Mouse (Mus musculus) retina, adult 2 months (tissue): Measurements from ENCODE around the gene Pimreg.
A peak's percentile ranks its signal among the peaks of the same experiment; 100 is the strongest.

Experiments
- DNase-seq: peaks from one replicate; pipeline ENCODE4 v3.0.0-alpha.2; 2012; ENCODE audit warnings: low read depth, low spot score

Pimreg gene

GRCm38 (mm10) chr11:72041768-72042607 lies at the start of gene Pimreg:
TSS of gene Pimreg (plus strand) at chr11:72042032.
- no peak for DNase-seq

GRCm38 (mm10) chr11:71992438-71992837 lies 49.4 kb upstream of the Pimreg start:
- no peak for DNase-seq

- no peak for DNase-seq
These were observed 45.8 kb upstream of the Pimreg start for GRCm38 (mm10) chr11:71995968-71996511.

GRCm38 (mm10) chr11:71996805-71997204 lies 45.0 kb upstream of the Pimreg start:
- peak; percentile 86 for DNase-seq

GRCm38 (mm10) chr11:72000194-72000593 lies 41.6 kb upstream of the Pimreg start:
- DNase-seq, result no peak

- no peak for DNase-seq
These were observed 39.5 kb upstream of the Pimreg start for GRCm38 (mm10) chr11:72002138-72002853.

GRCm38 (mm10) chr11:72003171-72003570 lies 38.7 kb upstream of the Pimreg start:
- DNase-seq, result no peak

- DNase-seq, result no peak
These were observed 36.3 kb upstream of the Pimreg start for GRCm38 (mm10) chr11:72005547-72005946.

- no peak for DNase-seq
These were observed 31.5 kb upstream of the Pimreg start for GRCm38 (mm10) chr11:72010367-72010766.

GRCm38 (mm10) chr11:72010940-72011722 lies 30.7 kb upstream of the Pimreg start:
- no peak for DNase-seq

- DNase-seq, result no peak
These were observed 29.9 kb upstream of the Pimreg start for GRCm38 (mm10) chr11:72011955-72012354.

GRCm38 (mm10) chr11:72014674-72015073 lies 27.2 kb upstream of the Pimreg start:
- DNase-seq, result no peak

- no peak for DNase-seq
These were observed 25.1 kb upstream of the Pimreg start for GRCm38 (mm10) chr11:72016518-72017252.

GRCm38 (mm10) chr11:72017253-72017601 lies 24.6 kb upstream of the Pimreg start:
- no peak for DNase-seq

GRCm38 (mm10) chr11:72021015-72021414 lies 20.8 kb upstream of the Pimreg start:
- no peak for DNase-seq

- no peak for DNase-seq
These were observed 19.0 kb upstream of the Pimreg start for GRCm38 (mm10) chr11:72022827-72023226.

GRCm38 (mm10) chr11:72023581-72023980 lies 18.3 kb upstream of the Pimreg start:
- no peak for DNase-seq

GRCm38 (mm10) chr11:72024193-72024781 lies 17.5 kb upstream of the Pimreg start:
- peak; percentile 80 for DNase-seq

- no peak for DNase-seq
These were observed 16.0 kb upstream of the Pimreg start for GRCm38 (mm10) chr11:72025843-72026242.

- no peak for DNase-seq
These were observed 15.3 kb upstream of the Pimreg start for GRCm38 (mm10) chr11:72026516-72026915.

- DNase-seq, result no peak
These were observed 14.0 kb upstream of the Pimreg start for GRCm38 (mm10) chr11:72027836-72028235.
